Mouse (Mus musculus) forebrain, embryonic 11.5 days (tissue): ENCODE results near the gene Eif3l. TPM values are rescaled to one million over a fixed set of nuclear protein-coding genes. Genes with fewer than 3 reads are reported as not detected.

Source experiments
- ATAC-seq: fragments of 200-750 bp; cut with Nextera tagmentation; replicated peaks from 2 replicates; pipeline ENCODE4 v1.8.0; 2017; ENCODE audit warnings: moderate TSS enrichment; ENCODE audit not compliant: low FRiP score
- DNase-seq: peaks from one replicate; pipeline ENCODE4 v3.0.0-alpha.2; 2017; ENCODE audit warnings: low spot score
- H3K27ac ChIP-seq: fragments of 300-500 bp; sonication (generic); 2 replicates; pipeline ENCODE4 v1.5.1; 2014; ENCODE audit warnings: low read depth, low read length
- H3K27me3 ChIP-seq: fragments of 300-500 bp; sonication (generic); 2 replicates; pipeline ENCODE4 v1.6.1; 2014; ENCODE audit warnings: mild to moderate bottlenecking, low read length, mixed read lengths; ENCODE audit not compliant: control insufficient read depth, insufficient read depth
- H3K36me3 ChIP-seq: fragments of 300-500 bp; sonication (generic); 2 replicates; pipeline ENCODE4 v1.6.1; 2014; ENCODE audit warnings: mild to moderate bottlenecking, low read length, moderate library complexity, mixed read lengths; ENCODE audit not compliant: control insufficient read depth, insufficient read depth
- H3K4me1 ChIP-seq: fragments of 300-500 bp; sonication (generic); replicated peaks from 2 replicates; pipeline ENCODE4 v1.6.1; 2014; ENCODE audit warnings: low read length, mixed read lengths; ENCODE audit not compliant: control insufficient read depth, insufficient read depth
- H3K4me2 ChIP-seq: fragments of 300-500 bp; sonication (generic); 2 replicates; pipeline ENCODE4 v1.6.1; 2014; ENCODE audit warnings: low read depth, mild to moderate bottlenecking, low read length, moderate library complexity, mixed read lengths; ENCODE audit not compliant: severe bottlenecking
- H3K4me3 ChIP-seq: fragments of 300-500 bp; sonication (generic); 2 replicates; pipeline ENCODE4 v1.5.1; 2014; ENCODE audit warnings: low read depth, low read length
- H3K9ac ChIP-seq: fragments of 300-500 bp; sonication (generic); 2 replicates; pipeline ENCODE4 v1.6.1; 2014; ENCODE audit warnings: low read length
- H3K9me3 ChIP-seq: fragments of 300-500 bp; sonication (generic); 2 replicates; pipeline ENCODE4 v1.6.1; 2016; ENCODE audit warnings: low read length, mixed read lengths; ENCODE audit not compliant: control insufficient read depth
- WGBS: fragments of 180-500 bp; shearing (Covaris S2); extraction: QIAGEN DNeasy Blood & Tissue Kit; methylation state at CpG from one replicate; pipeline ENCODE4 v1.1.7; 2014; 5-methylcytosine and 5-hydroxymethylcytosine counted together
- polyA plus RNA-seq: library from polyadenylated mRNA; unstranded; fragments of >200 nt; fragmentation: Nextera tagmentation; extraction: Ambion mirVana; gene quantifications from 2 replicates; pipeline ENCODE4 v1.2.1, GENCODE M21; 2014

Eif3l gene
- polyA plus RNA-seq, 1 experiment from 2014 or later = 254 TPM

DNA sequence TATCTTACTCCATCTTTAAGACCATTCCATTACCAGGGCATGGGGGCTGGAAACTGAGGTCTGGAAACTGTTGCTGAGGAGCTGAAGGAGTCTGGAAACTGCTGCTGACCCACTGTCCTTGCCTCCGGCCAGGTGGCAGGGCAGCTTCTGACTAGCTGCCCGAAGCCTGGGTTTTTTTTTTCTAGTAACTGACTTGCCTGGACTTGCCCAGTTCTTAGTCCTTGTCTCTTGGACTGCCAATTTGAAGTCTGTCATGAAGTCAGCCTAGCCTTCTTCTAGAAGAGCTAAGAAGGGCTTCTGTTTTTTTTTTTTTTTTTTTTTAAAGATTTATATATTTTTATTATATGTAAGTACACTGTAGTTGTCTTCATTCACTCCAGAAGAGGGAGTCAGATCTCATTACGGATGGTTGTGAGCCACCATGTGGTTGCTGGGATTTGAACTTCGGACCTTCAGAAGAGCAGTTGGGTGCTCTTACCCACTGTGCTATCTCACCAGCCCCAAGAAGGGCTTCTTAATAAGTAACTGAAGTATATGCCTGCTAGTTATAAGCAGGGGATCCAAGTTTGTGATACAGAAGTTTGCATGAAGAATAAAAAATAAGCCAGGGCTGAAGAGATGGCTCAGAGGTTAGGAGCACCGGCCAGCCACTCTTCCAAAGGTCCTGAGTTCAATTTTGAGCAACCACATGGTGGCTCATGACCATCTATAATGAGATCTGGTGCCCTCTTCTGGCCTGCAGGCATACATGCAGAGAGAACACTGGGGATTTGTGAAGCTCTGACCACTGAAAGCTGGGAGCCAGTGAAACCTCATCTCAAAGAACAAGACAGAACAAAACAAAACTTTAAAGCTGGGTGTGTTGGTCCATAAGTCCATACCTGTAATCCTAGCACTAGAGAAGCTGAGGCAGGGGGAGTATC, 3.6 kb upstream of the Eif3l start:
- H3K36me3 ChIP-seq = no peaks in the 10 kb centered on the region
- no peaks in the 10 kb centered on the region for H3K27me3 ChIP-seq
- ATAC-seq = no peak
- H3K9ac ChIP-seq = no peak overlapping the region
- H3K4me3 ChIP-seq = no peak overlapping the region
- 62% methylated on average over 5 of the region's 5 CpGs for WGBS
- H3K4me2 ChIP-seq = no peak overlapping the region
- no peaks in the 10 kb centered on the region for H3K9me3 ChIP-seq
- no peak for DNase-seq
- H3K27ac ChIP-seq = no peak overlapping the region
- peaks cover 7% of the 10 kb centered on the region; the same call in 1 of the 2 replicates for H3K4me1 ChIP-seq

DNA sequence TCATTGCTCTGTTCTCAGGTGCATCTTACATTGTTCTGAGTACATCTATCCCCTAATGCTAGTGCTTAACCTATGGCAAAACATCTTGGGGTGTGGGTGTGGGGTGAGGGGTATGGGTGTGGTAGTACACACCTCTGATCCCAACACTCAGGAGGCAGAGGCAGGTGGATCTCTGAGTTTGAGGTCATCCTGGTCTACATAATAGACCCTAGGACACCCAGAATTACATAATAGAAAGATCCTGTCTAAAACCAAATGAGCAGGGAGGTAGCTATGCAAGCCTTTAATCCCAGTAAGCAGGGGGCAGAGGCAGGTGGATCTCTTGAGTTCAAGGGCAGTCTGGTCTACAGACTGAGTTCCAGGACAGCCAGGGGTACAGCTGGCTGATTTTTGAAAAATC, 1.2 kb upstream of the Eif3l start:
- ATAC-seq = no peak
- Histone ChIP-seq H3K27me3 (no peaks in the 10 kb centered on the region), H3K4me1 (peaks cover 7% of the 10 kb centered on the region; the same call in 1 of the 2 replicates), H3K9me3 (no peaks in the 10 kb centered on the region), H3K36me3 (peaks cover 7% of the 10 kb centered on the region), H3K4me3 (no peak overlapping the region), H3K4me2 (no peak overlapping the region), H3K9ac (no peak overlapping the region), H3K27ac (no peak overlapping the region)
- no peak for DNase-seq

DNA sequence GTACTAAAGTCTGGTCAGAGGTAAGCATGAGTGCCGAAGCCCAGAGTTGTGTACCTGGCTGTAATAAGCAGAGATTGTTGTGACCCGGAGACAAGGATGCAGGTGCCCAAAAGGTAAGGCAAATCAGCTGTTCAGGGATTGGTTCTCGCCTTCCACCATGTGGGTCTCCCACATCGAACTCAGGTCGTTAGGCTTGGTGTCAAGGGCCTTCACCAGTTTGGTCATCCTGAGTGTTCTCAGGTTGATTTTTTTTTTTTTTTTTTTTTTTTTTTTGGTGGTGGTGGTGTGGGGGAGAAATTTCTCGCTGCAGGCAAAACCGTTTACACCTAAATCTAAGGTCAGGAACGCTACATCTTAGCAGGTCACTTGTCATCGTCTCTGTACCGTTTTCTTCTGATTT, 533 bp upstream of the Eif3l start:
- H3K36me3 ChIP-seq = peaks cover 13% of the 10 kb centered on the region
- no peaks in the 10 kb centered on the region for H3K9me3 ChIP-seq
- peak overlapping the region; percentile 92 for H3K4me3 ChIP-seq
- ATAC-seq = no peak
- peaks cover 7% of the 10 kb centered on the region; the same call in 1 of the 2 replicates for H3K4me1 ChIP-seq
- H3K4me2 ChIP-seq = peak overlapping the region; percentile 88
- peak overlapping the region; percentile 87 for H3K9ac ChIP-seq
- DNase-seq = no peak
- H3K27ac ChIP-seq = peak overlapping the region; percentile 87
- 39% methylated on average over 10 of the region's 10 CpGs for WGBS
- H3K27me3 ChIP-seq = no peaks in the 10 kb centered on the region

DNA sequence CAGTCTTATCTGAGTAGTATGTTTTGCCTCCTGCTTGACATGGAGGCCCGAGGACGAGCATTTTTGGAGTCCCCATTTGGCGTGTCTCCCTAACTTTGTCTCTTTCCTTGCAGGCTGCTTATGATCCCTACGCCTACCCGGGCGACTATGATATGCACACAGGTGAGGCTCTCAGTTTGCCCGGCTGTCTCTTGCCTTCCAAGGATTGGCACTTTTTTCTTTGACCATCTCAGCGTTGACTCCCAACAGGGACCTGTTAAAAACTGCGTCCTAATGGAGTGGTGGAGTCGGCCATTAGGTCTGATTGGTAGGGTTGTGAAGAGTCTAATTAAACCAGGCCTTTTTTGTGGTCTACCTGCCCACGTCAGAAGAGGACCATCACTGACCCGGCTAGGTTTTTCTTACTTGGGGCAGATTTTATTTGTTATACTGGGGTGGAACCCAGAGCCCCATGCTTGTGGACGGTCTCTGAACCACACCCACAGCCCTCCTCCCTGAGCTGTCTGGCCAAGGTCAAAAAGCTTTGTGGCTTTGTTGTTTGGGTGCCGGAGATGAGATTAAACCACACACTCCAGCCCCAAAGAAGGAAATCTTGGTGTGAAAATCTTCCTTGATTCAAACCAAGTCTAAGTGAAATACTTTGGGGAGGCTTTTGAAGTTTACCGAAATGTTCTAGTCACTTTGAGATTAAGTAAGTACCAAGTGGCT, 833 bp downstream of the Eif3l start:
- Histone ChIP-seq H3K36me3 (peaks cover 17% of the 10 kb centered on the region), H3K9ac (peak overlapping the region; percentile 87), H3K27me3 (no peaks in the 10 kb centered on the region), H3K9me3 (no peaks in the 10 kb centered on the region), H3K4me3 (peak overlapping the region; percentile 92), H3K4me2 (peak overlapping the region; percentile 88), H3K27ac (no peak overlapping the region), H3K4me1 (peaks cover 7% of the 10 kb centered on the region; the same call in 1 of the 2 replicates)
- DNase-seq (no peak), ATAC-seq (no peak)
- WGBS = 42% methylated on average over 15 of the region's 15 CpGs

DNA sequence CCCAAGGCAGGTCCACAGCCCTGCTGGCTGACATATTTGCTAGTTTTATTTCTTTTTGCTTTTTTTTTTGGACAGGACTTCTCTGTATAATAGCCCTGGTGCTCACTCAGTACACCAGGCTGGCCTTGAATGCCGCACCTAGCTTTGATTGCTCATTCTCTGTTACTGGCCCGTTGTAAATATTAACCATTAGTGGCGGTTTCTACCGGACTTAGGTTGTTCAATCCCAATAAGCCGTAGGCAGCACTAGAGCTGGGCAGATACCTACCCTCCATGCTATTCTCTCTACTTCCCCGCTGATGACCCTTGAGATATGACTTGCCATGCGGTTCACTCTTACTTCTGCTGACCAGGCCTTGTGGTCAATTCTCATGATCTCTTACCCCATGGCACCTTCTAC, 4.6 kb downstream of the Eif3l start:
- Histone ChIP-seq H3K4me1 (peaks cover 4% of the 10 kb centered on the region; the same call in 1 of the 2 replicates), H3K27ac (no peak overlapping the region), H3K36me3 (peaks cover 36% of the 10 kb centered on the region), H3K9ac (no peak overlapping the region), H3K9me3 (no peaks in the 10 kb centered on the region), H3K4me2 (no peak overlapping the region), H3K27me3 (no peaks in the 10 kb centered on the region), H3K4me3 (no peak overlapping the region)
- DNase-seq (no peak), ATAC-seq (no peak)
- WGBS = 100% methylated on average over 7 of the region's 7 CpGs

DNA sequence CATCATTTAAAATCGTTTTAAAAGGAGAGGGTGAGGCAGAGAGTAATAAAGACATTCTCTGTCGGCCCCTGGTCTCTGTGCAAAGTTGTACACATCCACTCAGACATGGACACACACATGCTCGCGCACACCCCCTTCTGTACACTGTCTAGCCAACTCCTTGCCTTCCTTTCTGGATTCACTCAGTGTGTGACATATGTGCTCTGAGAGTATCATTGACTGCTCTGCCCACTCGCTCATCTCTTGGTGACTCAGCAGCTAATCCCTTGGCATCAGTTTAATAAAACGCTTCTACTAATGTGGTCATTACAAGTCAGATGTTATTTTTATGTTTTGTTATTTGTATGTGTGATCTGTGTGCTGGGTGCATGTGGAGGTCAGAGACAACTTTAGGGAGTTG, 17.3 kb downstream of the Eif3l start:
- DNase-seq = no peak
- Histone ChIP-seq H3K27me3 (no peaks in the 10 kb centered on the region), H3K4me3 (no peak overlapping the region), H3K36me3 (peaks cover 17% of the 10 kb centered on the region; the same call in 1 of the 2 replicates), H3K4me1 (no peaks in the 10 kb centered on the region), H3K4me2 (no peak overlapping the region), H3K9ac (no peak overlapping the region), H3K9me3 (no peaks in the 10 kb centered on the region), H3K27ac (no peak overlapping the region)
- no peak for ATAC-seq
- WGBS = 91% methylated on average over 6 of the region's 6 CpGs

DNA sequence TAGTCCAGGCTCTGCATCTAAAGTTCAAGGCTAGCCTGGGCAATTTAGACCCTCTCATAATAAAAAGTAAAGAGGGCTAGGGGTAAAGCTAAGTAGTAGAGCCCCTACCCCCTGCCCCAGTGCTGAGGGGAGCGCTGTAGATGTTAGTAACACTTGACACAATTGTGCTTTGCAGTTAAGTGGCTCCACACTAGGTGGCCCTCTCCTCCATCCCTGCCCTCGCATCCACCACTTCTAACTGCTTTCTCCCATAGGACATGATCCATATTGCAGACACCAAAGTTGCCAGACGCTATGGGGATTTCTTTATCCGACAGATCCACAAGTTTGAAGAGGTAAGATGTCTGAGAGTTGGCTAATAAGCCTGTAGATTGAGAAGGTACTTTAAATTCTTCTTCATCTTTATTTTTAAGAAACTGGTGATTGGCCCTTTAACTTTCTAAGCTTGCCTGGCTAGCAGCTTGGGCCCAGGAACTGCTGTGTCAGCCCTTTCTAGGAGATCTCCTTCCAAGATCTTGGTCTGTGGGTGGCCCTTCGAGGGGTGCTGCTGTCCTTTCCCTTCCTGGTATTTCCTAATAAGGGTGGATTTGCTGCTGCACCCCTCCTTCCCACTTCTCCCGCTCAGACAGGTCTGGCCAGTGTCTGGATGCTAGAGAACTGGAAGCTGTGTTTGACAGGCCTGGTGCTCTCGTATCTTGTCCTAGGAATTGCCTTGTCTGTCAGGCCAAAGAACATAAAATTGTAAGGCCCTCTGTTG, 18.3 kb downstream of the Eif3l start:
- no peak overlapping the region for H3K4me3 ChIP-seq
- no peak overlapping the region for H3K27ac ChIP-seq
- DNase-seq (no peak), ATAC-seq (no peak)
- H3K36me3 ChIP-seq = peaks cover 14% of the 10 kb centered on the region; the same call in 1 of the 2 replicates
- H3K9me3 ChIP-seq = no peaks in the 10 kb centered on the region
- no peaks in the 10 kb centered on the region for H3K27me3 ChIP-seq
- no peak overlapping the region for H3K9ac ChIP-seq
- no peak overlapping the region for H3K4me2 ChIP-seq
- 85% methylated on average over 7 of the region's 7 CpGs for whole genome bisulfite sequencing
- H3K4me1 ChIP-seq = no peaks in the 10 kb centered on the region

DNA sequence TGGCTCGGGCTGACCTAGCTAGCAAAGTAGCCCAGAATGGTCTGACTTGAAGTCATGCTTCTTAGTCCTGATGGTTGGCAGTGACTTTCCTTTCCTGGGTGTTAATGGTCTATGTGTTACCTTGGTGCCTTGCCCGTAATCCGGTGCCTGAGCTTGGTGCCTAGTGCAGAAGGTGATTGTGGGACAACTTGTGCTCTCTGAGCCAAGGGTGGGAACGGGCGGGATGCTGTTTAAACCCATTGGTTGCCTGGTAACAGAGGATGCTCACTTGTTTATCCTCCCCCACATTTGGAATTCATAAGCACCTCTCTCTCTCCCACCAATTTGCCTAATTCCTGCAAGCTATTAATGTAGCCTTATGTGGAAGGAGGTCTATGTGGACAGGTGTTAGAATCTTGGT, 20.5 kb downstream of the Eif3l start:
- Histone ChIP-seq H3K4me2 (no peak overlapping the region), H3K4me1 (no peaks in the 10 kb centered on the region), H3K36me3 (peaks cover 7% of the 10 kb centered on the region; the same call in 1 of the 2 replicates), H3K27ac (no peak overlapping the region), H3K9me3 (no peaks in the 10 kb centered on the region), H3K4me3 (no peak overlapping the region), H3K9ac (no peak overlapping the region), H3K27me3 (no peaks in the 10 kb centered on the region)
- 91% methylated on average over 5 of the region's 5 CpGs for WGBS
- DNase-seq (no peak), ATAC-seq (no peak)
